Mouse (Mus musculus) urinary bladder, postnatal 10 days (tissue): ENCODE measurements around the gene Tenm2.

ENCODE experiments used
- DNase-seq: peaks from one replicate; pipeline ENCODE4 v3.0.0; 2022; ENCODE audit warnings: low spot score

Gene Tenm2

DNA sequence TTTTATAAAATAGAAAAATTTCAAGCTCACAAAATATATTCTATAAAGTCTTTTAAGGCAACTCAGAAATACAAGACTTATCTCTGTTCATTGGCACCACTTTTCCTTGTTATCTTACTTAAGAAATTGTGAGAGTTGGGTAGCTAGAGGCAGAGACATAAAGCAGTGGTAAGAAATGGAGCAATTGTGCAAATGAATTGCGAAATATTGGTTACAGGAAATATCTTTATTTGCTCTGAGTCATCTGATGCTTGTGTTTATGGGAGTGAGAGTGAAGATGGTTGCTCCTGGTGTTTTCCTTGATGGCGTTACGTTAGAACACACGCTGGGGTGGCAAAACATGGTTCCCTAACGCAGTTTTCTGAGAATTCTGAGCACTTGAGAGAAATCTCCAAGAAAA lies 156.4 kb downstream of the Tenm2 start:
- no peak for DNase-seq

DNA sequence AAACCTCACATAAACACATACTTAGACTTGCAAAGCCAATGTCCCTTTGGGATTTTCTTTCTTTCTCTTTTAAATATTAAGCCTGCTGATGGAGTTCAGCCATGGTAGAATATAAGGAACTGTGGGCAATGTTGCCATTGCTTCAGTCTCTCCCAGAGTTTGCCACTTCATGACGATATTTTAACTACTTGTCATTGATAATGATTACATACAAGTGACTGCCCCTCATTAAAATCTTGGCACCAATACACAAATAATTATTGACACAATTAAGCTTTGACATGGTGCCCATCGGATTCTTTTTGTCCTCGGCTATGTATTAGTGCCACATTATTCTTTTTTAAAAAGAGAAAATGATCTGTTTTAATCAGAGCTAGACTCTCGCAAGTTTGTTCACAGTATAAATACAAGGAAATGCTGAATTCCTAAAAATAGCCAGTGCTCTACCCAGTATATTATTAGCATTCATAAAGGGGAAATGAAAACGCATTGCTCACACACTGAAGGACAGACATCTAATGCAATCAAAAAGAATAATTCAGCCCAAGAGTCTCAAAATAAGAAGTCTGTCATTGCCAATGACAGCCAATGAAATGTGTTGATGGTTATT lies 158.7 kb downstream of the Tenm2 start:
- no peak for DNase-seq

DNA sequence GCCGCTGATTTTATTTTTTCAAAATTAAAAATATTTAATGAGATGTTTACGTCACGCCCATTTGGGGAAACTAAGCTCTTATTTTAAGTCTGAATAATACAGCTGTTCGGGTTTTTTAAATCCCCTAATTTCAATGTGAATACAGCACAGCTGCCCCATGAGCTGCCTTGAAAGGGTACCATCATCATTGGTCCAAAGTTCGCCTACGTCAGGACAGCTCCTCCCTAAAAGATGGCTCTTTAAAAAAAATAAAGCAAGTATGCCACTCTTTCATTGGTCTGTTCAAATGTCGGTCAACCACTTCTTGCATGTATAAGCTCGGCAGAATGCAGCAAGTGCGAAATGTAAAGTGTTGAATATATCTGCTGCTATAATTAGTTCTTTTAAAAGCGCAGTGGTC lies 160.4 kb downstream of the Tenm2 start:
- DNase-seq: no peak

DNA sequence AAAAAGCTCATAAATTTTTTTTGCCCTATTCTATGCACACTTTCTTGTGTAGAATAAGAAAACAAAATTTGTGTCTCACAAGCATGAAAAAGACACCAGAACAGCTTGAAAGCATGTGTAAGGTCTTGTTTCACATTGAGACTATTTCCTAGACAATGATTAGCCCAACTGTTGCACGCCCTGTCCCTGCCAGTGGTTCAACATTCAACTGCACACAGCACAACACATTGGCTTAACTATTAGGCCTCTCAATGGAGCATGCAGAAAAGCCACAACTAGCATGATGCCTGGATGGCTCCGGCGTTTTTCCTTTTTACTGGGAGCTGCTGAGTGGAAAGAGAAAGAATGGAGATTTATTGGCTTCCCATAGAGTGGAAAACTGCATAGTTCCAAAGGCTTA lies 170.3 kb downstream of the Tenm2 start:
- no peak for DNase-seq

DNA sequence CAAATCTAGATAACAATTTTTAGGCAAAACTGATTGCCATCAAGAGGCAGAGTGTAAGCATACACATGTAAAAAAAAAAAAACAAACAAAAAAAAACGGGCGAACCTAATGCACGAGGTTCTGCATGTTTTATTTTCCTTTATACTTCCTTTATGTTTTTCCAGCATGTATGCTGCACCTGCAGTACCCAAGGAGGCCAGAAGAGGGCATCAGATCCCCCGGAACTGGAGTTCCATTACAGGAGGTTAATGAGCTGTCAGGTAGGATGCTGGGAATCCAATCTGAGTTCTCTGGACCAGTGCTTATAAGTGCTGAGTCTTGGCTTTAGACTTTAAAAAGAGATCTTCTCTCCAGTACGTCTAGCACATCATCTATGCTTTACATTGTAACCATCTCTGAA lies 189.1 kb downstream of the Tenm2 start:
- DNase-seq: no peak

DNA sequence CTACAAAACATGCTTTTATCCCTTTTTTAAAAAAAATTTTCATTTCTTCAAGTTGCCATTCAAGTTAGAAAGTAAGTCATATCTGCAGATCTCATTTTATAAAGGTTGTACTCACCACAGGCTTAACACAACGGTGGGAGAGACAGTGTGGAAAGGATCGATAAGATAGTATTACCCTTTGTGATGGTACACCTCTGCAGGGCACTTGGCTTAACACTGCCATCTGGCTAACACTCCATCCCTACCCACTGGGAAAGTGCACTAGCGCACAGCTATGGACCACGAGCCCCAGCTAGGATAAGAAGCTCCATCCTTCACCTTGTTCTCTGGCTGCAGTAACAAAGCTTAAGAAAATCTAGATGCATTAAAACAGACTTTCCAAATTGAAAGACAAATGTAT lies 194.5 kb downstream of the Tenm2 start:
- no peak for DNase-seq

DNA sequence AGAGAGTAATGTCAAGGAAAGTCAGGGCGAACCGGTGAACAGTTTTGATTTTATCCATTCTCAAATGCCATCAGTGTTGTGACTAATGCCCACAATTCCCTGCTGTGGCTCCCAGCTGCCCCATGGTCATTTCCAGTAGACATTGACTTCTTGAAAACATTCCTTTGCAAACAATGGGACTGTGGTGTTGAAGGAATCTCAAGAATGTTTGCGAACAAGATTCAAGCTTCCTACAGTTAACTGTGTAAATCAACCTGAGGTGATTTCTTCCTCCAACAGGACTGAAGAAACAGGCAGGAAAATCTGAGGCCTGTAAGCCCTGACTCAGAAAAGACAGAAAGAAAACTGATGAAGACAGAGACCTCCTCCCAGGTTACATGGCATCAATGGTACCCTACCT lies 196.5 kb downstream of the Tenm2 start:
- no peak for DNase-seq

DNA sequence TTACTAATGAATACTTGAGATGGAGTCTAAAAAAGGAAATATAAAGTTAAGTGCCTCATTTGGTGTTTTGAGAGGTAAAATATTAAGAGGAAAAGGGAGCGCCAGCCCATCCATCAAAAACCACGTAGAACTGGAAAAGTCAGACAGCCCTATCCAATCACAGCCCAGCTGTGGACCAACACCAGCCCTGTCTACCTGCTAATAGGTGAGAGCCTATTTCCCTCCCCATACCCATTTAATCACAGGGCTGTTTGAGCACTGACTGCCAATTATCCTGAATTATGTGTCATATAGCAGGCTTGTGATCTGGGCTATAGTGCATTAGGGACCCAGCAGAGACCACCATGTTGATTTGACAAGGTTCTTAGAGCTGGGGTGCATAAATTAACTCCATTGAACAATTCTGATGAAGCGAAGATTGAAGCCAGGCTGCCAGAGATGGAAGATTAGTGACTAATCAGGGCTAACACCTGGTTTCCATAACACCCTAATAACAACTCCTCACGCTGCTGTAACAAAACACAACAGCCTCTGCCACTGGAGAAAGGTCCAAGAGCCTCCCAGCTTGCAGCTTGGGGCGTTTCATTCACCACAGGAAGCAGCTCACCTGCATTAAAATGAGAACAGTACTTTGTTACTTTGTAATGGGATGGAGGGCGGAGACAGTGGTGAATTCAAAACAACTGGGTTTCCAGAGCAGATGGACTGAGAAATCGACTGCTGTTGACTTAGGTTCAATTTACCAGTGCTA lies 204.3 kb downstream of the Tenm2 start:
- no peak for DNase-seq

DNA sequence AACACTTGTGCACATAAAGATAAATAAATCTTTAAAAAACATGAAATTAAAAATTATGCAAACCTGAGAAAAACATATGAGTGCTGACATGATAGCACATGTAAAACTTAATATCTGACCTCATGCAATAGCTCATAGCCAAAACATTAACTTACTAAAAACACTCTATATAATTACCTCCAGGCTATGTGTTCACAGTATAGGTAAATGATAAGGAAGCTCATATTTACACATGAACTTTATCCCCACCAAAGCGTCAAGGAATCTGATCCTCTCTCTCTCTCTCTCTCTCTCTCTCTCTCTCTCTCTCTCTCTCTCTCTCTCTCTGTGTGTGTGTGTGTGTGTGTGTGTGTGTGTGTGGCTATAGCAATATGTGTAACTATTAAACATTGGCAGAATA lies 223.9 kb downstream of the Tenm2 start:
- no peak for DNase-seq

DNA sequence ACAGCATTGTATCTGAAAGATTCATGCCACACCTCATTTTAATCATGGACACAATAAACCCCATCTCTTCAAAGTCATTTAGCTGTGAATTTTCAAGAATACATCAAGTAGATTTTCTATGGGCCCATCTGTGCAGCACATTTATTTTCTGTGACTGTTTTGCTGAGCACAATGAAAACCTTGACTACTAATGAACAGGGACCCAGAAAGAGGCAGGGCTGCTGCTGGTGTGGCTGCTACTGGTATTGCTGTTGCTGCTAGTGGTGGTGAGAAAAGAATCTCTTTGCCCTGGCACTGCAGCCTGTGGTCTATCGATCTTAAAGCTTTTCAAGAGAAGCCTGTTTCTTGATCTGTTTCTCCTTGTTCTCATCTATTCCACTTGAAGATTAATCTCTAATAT lies 226.5 kb downstream of the Tenm2 start:
- no peak for DNase-seq

DNA sequence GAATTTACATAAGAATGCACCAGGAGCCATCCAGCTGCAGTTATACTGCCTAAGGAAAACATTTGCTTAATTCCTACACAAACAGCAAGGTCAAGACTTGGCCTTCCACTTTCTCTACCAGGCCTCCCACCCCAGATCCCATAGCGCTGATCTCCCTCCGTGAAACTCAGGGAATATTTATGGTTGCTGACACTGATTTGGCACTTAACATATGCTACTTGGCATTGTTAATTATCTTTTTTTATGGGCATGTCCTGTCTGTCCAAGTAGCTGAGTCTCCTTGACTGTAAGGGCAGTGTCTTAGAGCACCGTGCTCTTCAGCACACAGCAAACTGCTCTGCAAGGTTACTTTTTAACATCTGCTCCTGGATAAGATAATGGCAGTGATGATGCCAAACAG lies 238.1 kb downstream of the Tenm2 start:
- DNase-seq: no peak

DNA sequence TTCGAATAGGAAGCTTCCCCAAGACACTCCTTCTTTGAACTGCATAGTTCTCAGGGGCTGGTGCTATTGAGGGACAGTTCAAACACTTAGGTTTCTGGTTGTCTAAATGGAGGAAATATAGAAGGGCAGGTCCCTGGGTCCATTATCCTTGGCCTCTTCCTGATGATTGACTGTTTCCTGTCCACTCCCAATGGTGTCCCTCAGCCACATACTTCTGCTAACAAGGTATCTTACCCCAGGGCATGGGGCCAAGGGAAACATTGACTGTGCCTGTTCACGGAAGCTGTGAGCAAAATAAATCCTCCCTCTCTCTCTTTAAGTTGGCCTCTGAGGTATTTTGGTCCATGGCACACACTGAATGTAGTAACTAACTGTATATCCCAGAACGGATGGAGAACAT lies 244.9 kb downstream of the Tenm2 start:
- DNase-seq: no peak

DNA sequence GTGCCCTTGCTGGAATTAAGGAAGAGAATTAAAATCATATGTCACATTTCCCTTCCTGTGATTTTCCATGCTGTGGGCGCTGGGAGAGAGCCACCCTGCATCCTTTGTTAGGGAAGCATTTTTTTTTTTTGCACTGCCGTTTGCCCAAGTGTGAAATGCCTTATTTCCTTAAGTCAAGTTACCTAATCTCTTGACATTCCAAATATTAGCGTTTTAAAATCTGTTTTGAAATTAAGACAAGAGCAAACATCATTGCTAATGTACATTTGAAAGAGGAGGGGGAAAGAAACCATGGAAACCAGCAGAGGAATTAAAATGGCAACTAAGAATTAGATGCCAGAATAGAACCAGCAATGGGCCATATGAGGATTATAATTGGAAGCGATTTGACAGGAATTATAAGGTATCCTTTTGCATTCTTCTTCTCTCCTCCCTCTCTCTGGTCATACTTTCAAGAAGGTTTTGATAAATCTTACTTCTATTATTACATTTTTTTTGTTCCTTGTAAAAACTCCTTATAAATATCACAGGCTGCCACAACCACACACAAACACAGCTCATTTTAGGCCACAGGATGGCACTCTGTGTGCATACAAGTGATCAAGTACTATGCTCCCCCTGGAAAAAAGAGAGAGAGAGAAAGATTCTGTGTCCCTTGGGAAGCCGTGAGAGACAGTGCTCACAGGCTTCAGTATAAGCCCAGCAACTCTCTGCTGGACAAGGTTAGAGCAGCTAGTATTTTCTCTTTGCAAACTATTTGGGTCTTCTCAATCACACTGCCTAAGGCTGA lies 246.8 kb downstream of the Tenm2 start:
- DNase-seq: no peak

DNA sequence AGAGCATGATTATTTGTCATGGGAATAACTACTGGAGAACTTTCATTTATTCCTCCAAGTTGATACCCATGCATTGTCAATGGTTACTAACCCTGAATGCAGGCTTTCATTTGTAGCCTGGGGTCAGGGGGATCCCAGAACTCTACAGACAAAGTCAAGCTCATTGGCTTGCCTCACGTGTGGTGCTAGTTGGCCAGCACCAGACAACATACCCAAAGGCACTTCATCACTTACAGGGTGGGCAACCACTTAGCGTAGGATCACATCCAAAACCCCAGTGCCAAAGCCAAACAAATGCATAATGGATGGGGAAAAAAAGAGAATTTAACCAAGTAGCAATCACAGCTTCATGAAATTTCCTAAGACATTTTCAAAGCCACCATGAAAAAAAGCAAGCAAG lies 261.6 kb downstream of the Tenm2 start:
- no peak for DNase-seq

DNA sequence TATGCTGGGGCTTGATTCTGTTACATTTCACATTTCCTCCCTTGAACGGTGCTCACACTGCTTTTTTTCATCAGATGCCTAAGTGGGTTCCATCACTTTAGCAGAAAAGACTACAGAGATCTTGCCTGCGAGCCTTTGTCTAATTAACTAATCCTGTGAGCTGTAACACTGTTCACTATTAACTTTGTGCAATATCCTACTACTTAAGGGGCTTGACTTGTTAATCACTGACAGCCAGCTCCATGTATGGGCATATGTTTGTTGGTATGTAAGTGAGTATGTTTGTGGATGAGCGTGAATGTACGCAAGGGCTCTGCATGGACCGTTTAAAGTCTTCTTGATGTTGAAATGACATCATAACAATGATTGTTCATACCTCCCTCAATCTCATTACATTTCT lies 277.7 kb downstream of the Tenm2 start:
- no peak for DNase-seq

DNA sequence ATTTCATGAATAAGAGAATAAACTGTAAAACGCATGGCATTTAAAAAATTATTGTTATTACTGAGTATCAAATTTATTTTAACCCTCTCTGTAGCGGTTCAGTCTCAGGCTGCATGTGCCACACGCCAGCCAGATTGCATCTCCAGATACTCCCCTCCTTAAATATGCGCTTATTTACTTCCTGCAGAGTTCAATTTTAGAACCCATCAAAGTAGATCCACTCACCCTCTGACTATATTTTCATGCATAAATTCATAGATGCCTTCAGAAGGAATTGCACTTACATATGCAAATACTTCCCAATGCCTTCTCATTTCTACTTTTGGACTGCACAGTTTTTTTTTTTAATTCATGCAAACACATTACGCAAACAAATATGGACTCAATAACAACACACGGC lies 294.3 kb downstream of the Tenm2 start:
- no peak for DNase-seq

DNA sequence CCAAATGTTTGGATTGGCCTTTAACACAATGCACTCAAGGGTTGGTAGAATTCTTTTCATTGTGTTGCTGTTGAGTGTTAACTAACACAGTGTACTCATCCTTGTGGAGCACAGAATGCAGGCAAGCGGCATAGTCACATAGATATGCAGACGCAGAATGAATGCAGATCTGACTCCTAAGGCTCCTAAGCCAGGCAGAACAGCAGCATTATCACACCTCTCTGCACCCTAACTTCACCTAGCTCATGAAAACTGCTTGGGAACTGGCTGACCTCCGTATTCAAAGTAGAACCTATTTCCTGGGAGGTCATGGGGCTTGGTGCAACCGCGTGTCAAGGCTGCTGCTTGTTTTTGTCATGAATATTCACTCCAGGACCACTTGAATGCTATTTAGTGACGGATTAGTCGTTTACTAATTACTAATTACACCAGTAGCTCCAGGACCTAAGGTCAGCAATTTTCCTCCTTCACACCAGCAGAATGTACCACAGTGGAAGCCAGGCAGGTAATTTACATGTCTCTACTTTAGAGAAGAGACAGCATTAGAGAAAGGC lies 295.1 kb downstream of the Tenm2 start:
- DNase-seq: no peak

DNA sequence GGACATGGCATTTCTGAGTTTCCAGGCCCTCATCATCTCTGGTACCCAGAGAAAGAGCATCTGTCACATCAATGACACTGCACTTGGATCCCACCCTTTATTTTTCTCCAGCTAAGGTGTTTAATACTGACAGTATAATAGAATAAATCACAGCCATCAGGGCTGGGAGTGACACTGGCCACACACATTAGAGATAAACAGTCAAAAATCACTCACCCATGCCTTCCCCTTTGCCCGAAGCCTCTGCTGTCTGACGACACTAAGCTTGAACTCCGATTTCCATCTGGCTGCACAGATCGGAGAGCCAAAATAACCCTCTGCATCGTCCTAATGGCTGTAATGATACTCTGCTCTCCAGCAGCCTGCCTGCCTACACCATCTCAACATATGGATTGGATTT lies 305.9 kb downstream of the Tenm2 start:
- no peak for DNase-seq

DNA sequence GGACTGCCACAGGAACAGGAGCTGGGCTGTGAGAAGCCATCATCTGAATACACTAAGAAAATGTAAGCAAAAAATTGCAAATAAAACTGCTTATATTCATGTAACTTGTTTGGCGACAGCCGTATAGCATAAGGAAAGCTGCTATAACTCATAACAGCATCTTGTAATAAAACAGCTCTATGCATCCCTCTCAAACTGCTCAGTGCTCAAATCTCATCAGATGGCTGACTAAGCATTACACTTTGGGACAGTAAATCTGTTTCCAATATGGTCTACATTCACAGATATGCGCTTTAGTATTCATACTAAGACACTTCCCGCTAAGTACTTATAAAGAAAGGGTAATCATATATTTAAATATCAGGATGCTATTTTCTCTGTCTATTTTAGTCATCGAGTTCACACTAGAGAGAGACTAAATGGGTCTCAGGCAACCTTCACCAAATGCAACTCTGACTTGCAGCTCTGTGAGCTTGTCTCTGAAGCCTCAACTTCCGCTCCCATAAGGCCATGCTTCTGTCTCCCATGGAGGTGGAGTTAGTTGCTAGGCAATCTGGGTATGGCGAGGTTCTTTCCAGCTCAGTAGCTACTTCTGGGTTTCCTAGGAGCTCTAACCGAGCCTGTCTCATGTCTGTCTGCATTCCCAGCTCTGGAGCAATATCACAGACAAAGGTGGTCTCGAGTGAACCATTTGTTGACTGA lies 308.9 kb downstream of the Tenm2 start:
- no peak for DNase-seq

DNA sequence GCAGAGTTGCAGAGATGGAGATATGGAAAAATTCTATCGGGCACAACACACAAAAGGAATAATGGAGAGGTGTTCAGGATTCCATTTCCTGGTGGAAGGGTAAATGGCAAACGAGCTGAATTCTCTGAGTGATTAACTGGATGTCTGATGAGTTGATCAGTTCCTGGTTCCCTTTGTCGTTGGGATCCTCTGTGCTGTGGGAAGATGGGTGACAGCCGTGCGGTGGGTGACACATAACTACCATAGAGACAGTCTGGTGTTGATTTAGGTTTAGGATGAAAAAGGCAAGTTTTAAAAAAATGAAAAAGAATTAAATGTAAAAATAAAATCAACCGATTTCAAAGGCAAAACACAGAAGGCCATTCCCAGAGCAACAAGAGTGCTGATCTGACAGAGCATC lies 316.5 kb downstream of the Tenm2 start:
- DNase-seq: no peak

DNA sequence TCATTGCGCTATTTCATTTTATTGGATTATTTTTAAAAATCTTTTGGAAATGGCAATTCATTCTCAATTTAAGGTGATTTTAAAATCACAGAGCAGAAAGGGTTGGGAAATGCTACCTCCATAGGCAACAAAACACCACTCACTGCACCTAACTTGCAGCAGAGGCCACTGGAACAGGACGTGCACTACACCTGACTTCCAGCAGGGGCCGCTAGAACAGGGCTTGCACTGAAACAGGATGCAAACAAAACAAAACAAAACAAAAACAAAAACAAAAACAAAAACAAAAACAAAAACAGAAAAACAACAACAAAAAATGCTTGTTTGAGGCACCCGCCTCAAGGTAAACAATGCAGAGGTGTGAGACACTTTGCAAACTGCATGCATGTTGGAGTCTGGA lies 324.4 kb downstream of the Tenm2 start:
- no peak for DNase-seq

DNA sequence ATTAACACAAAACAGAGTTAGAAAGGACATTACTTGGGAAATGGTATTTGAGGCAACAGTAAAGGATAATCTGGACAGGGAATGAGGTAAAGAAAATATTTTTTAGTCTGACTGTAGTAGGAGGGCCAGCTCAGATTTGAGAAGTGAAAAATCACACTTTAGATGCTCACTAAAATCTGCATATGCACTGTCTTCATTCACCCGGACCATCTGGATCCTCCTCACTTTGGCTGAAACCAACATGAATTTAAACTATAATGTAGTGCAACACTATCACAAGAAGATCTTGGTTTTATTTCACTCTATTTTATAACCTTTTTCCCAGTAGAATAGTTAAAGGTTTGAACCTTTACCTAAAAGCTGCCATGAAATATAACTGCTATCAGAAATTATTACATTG lies 326.7 kb downstream of the Tenm2 start:
- no peak for DNase-seq

DNA sequence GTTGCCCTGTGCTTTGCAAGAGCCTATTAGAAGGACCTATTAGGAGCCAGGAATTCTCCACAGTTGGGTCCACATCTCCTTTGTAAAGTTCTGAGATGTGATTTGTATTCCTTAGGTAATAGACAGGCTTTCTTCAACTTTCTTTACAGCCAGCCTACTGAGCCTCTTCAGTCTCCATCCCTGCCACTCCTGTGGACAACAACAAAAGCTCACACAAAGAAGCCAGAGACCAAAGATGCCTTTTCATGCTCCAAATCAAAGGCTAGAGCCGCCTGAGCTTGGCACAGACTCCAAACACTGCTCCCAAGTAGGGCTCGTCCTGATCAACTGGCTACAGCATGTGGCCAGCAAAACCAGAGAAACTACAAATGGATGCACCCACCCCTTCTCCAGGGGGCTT lies 333.5 kb downstream of the Tenm2 start:
- DNase-seq: no peak
